Mouse (Mus musculus) lung, postnatal 0 days (tissue): ENCODE data around the gene Naxd.

Experiments used
- CTCF ChIP-seq: IDR thresholded peaks from 2 replicates; pipeline ENCODE4 v1.5.1; 2016; ENCODE audit warnings: antibody characterized with exemption, mild to moderate bottlenecking
- EP300 ChIP-seq: IDR thresholded peaks from 2 replicates; pipeline ENCODE4 v1.6.1; 2016; ENCODE audit warnings: antibody characterized with exemption, mild to moderate bottlenecking, control low read depth

- no peak for TF ChIP-seq CTCF
- TF ChIP-seq EP300 = peak; percentile 63; the same call in 1 of the 2 replicates
Measured at GRCm38 (mm10) chr8:11518056-11518396, 20.7 kb downstream of the Naxd start.
